Mouse (Mus musculus) megakaryocyte, embryonic 14.5 days (primary cell): ENCODE data around the gene Unc119. TPM values are rescaled to one million over a fixed set of nuclear protein-coding genes. Genes with fewer than 3 reads are reported as not detected.

Experiments
- H3K27me3 ChIP-seq: replicated peaks from 2 replicates; pipeline ENCODE3; 2012; ENCODE audit warnings: inconsistent platforms
- H3K36me3 ChIP-seq: replicated peaks from 2 replicates; pipeline ENCODE3; 2012; ENCODE audit warnings: low read length, inconsistent platforms, mixed read lengths
- H3K4me1 ChIP-seq: 2 replicates; pipeline ENCODE4 v1.6.1; 2012; ENCODE audit warnings: inconsistent platforms
- H3K4me3 ChIP-seq: replicated peaks from 2 replicates; pipeline ENCODE3; 2012; ENCODE audit warnings: moderate library complexity, mild to moderate bottlenecking, inconsistent platforms
- H3K9me3 ChIP-seq: 2 replicates; pipeline ENCODE4 v1.6.1; 2012; ENCODE audit warnings: inconsistent platforms
- FLI1 ChIP-seq: IDR thresholded peaks from 2 replicates; pipeline ENCODE4 v1.6.1; 2012; ENCODE audit warnings: low read length, inconsistent platforms, mixed read lengths
- GATA1 ChIP-seq: IDR thresholded peaks from 3 replicates; pipeline ENCODE4 v1.6.1; 2012; ENCODE audit warnings: mixed read lengths, low read length, inconsistent platforms, borderline replicate concordance
- polyA plus RNA-seq: library from polyadenylated mRNA; stranded (reverse); fragments of >175 nt; gene quantifications from 2 replicates; pipeline ENCODE4 v1.2.3, GENCODE M21; 2012; ENCODE audit warnings: low replicate concordance; ENCODE audit not compliant: insufficient read depth

The Unc119 gene
- polyA plus RNA-seq, 1 experiment, result 574 TPM

GRCm38 (mm10) chr11:78322860-78323259 is 20.4 kb upstream of the Unc119 start, which contains the start of gene Aldoc:
TSS of gene Aldoc (plus strand) at chr11:78322968.
- H3K27me3 ChIP-seq, result no peaks in the 10 kb centered on the region
- TF ChIP-seq FLI1 (no peak), GATA1 (no peak)
- peak within 1 kb of the TSS; percentile 91 for H3K4me3 ChIP-seq
- peaks cover 81% of the 10 kb centered on the region for H3K36me3 ChIP-seq
- no peaks in the 10 kb centered on the region for H3K9me3 ChIP-seq
- peaks cover 52% of the 10 kb centered on the region for H3K4me1 ChIP-seq

GRCm38 (mm10) chr11:78324000-78324785 is 19.1 kb upstream of the Unc119 start:
- TF ChIP-seq GATA1 (no peak), FLI1 (no peak)
- Histone ChIP-seq H3K4me3 (peak overlapping the region; percentile 91), H3K36me3 (peaks cover 68% of the 10 kb centered on the region), H3K4me1 (peaks cover 58% of the 10 kb centered on the region), H3K9me3 (no peaks in the 10 kb centered on the region), H3K27me3 (no peaks in the 10 kb centered on the region)

- no peaks in the 10 kb centered on the region for H3K27me3 ChIP-seq
- no peak for TF ChIP-seq FLI1
- no peak for TF ChIP-seq GATA1
- H3K4me3 ChIP-seq, result no peak overlapping the region
- H3K9me3 ChIP-seq, result no peaks in the 10 kb centered on the region
- peaks cover 64% of the 10 kb centered on the region for H3K4me1 ChIP-seq
- H3K36me3 ChIP-seq, result peaks cover 61% of the 10 kb centered on the region
Observed at GRCm38 (mm10) chr11:78324965-78325364, 18.3 kb upstream of the Unc119 start.

GRCm38 (mm10) chr11:78327215-78327614 is 16.1 kb upstream of the Unc119 start:
- Histone ChIP-seq H3K4me1 (peaks cover 65% of the 10 kb centered on the region), H3K4me3 (no peak overlapping the region), H3K9me3 (no peaks in the 10 kb centered on the region), H3K27me3 (no peaks in the 10 kb centered on the region), H3K36me3 (peaks cover 53% of the 10 kb centered on the region)
- TF ChIP-seq FLI1 (no peak), GATA1 (no peak)

GRCm38 (mm10) chr11:78327634-78328511 is 15.4 kb upstream of the Unc119 start, which contains the start of gene Pigs:
TSS of gene Pigs (plus strand) at chr11:78328415.
- H3K4me3 ChIP-seq, result peak within 1 kb of the TSS; percentile 97
- TF ChIP-seq FLI1, result no peak
- H3K36me3 ChIP-seq, result peaks cover 55% of the 10 kb centered on the region
- peaks cover 64% of the 10 kb centered on the region for H3K4me1 ChIP-seq
- H3K9me3 ChIP-seq, result no peaks in the 10 kb centered on the region
- no peaks in the 10 kb centered on the region for H3K27me3 ChIP-seq

GRCm38 (mm10) chr11:78328512-78329056 is 14.7 kb upstream of the Unc119 start:
- peak overlapping the region; percentile 97 for H3K4me3 ChIP-seq
- no peaks in the 10 kb centered on the region for H3K9me3 ChIP-seq
- H3K36me3 ChIP-seq, result peaks cover 60% of the 10 kb centered on the region
- H3K27me3 ChIP-seq, result no peaks in the 10 kb centered on the region
- TF ChIP-seq FLI1, result no peak
- no peak for TF ChIP-seq GATA1
- H3K4me1 ChIP-seq, result peaks cover 62% of the 10 kb centered on the region

- no peaks in the 10 kb centered on the region for H3K27me3 ChIP-seq
- TF ChIP-seq FLI1, result no peak
- TF ChIP-seq GATA1, result no peak
- H3K9me3 ChIP-seq, result peaks cover 4% of the 10 kb centered on the region; the same call in 1 of the 2 replicates
- peaks cover 63% of the 10 kb centered on the region for H3K36me3 ChIP-seq
- peaks cover 31% of the 10 kb centered on the region for H3K4me1 ChIP-seq
- H3K4me3 ChIP-seq, result no peak overlapping the region
Observed at GRCm38 (mm10) chr11:78332676-78333075, 10.6 kb upstream of the Unc119 start.

- Histone ChIP-seq H3K27me3 (no peaks in the 10 kb centered on the region), H3K4me1 (peaks cover 27% of the 10 kb centered on the region), H3K36me3 (peaks cover 75% of the 10 kb centered on the region), H3K9me3 (peaks cover 4% of the 10 kb centered on the region; the same call in 1 of the 2 replicates), H3K4me3 (no peak overlapping the region)
- TF ChIP-seq FLI1, result no peak
- no peak for TF ChIP-seq GATA1
Observed at GRCm38 (mm10) chr11:78333992-78334391, 9.3 kb upstream of the Unc119 start.

- Histone ChIP-seq H3K36me3 (peaks cover 93% of the 10 kb centered on the region), H3K4me3 (no peak overlapping the region), H3K4me1 (peaks cover 26% of the 10 kb centered on the region), H3K27me3 (no peaks in the 10 kb centered on the region), H3K9me3 (peaks cover 4% of the 10 kb centered on the region; the same call in 1 of the 2 replicates)
- TF ChIP-seq FLI1, result no peak
- no peak for TF ChIP-seq GATA1
Observed at GRCm38 (mm10) chr11:78337040-78337439, 6.2 kb upstream of the Unc119 start.
